Mouse (Mus musculus): ENCODE measurements at regions not wholly inside any gene's neighbourhood (a gene's known extent, or its start where the extent isn't known, plus 50 kb on each side); places are given as distances from the start of the nearest gene placed in this dataset.

DNA sequence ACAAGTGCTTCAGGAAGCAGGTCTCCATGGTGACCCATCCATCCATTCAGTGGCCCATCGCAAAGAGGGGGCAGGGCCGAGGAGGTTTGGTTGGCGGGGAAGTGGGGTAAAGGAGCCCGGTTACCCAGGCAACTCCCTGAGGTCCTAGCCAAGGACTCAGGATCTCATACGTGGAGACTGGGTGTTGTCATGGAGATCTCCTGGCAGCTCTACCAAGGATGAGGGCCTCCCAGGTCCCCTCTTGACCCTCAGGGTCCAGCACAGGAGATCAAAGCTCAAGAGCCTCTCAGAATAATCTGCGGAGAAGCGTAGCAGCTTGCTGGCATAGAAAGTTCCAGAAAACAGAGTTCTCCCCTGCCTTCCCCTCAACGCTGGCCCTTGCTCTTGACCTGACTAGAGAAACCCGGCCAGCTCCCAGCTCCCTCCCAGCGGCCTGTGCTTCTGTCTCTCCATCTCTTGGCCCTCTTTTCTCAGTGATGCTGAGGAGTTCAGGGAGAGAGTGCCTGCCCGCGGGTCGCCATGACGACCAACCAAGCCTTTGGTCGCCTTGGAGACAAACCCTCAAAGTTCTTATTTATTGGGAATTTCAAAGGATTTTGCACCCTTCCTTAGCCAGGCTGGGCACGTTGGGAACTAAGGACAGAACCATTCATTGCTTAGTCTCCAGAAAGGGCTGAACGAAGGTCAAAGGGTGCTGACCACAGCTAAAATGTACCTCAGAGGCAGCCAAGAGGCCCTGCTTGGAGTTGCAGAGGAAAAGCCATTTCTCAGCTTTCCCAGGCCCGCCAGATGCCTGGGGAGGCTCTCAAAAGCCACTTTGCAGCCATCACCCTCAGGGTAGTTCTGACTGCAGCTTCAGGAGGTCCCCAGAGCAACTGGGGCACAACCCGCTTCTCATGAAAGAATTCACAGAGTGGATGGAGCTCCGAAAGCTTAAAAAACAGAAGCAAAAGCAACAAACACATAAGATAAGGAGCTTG lies 60.0 kb downstream of the Ubiad1 start:
- DNase-seq = peak in 1 of 2 experiments; percentile 27

DNA sequence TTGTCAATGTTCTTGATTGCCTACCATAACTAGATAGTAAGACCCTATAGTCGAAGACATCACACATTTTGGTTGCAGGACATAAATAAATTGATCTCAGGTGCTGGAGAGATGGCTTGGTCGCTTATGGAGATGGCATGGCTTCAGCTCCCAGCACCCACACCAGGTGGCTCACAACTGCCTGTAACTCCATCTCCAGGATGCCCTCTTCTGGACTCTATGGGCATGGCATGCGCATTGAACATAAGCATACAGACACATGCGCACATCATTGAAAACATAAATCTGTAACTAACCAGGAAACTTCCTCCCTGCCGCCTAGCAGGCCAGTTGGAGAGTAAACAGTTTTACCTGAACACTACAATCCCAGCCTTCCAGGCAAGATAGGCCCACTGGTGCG lies 64.0 kb downstream of the Ubiad1 start:
- DNase-seq = no peak

DNA sequence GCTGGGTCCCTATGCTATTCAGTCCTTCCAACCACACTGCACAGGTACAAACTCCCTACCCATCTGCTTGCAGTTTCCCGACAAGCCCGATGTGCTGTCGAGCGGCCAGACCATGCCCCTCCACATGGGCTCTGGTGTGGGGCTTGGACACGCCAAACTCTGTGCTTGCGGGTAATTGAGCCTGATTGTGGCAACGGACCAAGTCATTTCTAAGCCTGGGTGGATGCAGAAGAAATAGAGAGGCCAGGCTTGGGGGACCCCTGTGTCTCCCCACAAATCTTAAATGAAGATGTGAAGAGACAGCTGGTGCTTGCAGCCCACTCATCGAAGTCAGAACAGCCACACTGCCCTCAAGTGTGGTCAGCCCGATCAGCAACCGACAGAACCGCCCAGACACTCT lies 66.1 kb downstream of the Ubiad1 start:
- no peak for DNase-seq

DNA sequence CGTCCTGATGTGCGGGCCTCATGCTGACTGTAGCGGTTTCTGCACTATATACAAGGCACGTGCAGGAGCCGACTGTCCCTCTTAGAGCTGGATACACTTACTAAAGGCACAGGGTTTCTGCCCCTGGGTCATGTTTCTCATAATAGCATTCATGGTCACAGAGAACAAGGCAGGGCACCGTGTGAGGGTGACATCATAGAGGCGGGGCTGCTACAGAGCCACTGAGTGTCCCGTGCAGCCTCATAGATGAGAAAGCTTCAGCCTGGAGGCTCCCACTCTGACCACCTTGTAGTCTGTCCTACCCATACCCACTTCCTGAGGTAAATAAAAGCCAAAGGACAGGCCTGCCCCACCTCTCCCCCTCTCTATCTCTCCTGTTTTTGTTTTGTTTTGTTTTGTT lies 67.2 kb downstream of the Ubiad1 start:
- no peak for DNase-seq

DNA sequence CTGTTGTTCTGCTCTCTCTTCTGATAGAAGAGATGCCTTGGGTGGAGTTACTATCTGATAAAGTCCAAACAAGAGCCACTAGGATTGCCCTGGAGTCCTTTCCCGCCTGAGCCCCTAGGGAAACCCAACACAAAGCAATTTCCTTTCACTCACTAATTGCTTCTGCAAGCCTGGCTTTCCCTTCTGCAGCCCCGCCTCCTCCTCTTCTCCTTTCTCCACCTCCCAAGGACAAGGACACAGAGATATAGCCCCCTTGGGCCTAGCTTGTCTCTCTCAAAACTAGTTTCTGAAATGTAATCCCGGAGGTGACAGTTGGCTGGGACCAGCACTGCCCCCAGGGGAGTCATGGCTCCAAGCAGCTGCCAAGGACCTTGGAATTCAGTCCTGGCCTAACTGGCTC lies 68.1 kb downstream of the Ubiad1 start:
- no peak for DNase-seq

DNA sequence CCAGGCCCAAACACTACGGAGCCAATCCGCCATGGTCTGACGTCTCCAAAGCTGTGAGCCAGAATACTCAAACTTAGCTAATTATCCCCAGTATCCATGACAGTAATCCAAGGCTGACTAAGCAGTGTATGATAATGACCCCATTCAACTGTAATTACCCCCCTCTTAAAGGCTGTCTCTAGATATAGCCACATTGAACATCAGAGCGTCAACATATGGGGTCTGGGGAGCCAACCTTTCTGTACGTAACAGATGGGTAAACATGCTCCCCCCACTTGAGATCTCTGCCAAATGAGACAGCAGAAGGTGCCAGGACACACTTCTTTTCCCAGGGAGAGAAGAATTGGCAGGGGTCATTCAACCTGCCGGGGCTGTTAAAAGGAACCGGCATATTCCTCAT lies 73.1 kb downstream of the Ubiad1 start:
- DNase-seq = peak; percentile 44 to 53

DNA sequence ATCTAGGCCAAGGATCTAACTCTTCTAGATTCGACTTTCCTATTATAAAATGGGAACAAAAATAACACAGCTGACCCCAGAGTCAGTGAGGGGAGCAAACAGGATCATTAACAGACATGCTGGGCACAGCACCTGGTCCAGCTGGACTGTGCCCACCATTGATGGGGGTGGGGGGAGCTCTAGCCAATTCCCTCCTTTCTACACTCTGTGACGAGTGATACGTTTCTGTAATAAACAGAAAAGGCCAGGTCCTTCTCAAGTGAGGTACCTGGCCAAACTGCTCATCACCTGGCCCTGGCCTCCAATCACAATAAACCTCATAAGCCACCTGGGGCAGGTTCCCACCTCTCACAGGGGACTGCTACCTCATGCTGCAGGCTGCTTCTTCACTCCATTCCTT lies 76.9 kb downstream of the Ubiad1 start:
- no peak for DNase-seq

DNA sequence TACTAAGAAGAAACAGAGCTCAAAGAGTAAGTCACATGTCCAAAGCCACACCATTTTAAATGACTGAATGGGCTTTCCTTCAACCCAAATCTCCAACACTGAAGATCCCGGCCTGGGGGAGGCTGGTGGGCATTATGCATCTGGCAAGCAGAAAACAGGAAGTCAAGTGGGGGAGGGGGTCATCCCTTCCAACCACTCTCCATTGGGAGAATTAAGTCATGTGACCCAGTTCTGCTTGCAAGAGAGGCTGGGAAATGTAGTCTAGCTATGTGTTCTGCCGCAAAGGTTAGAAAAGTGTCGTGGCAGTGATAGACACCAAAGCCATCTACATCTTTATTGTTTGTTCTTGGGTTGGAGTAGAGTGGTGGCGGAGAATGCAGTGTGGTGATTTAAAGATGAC lies 78.0 kb upstream of the Disp3 start:
- no peak for DNase-seq

DNA sequence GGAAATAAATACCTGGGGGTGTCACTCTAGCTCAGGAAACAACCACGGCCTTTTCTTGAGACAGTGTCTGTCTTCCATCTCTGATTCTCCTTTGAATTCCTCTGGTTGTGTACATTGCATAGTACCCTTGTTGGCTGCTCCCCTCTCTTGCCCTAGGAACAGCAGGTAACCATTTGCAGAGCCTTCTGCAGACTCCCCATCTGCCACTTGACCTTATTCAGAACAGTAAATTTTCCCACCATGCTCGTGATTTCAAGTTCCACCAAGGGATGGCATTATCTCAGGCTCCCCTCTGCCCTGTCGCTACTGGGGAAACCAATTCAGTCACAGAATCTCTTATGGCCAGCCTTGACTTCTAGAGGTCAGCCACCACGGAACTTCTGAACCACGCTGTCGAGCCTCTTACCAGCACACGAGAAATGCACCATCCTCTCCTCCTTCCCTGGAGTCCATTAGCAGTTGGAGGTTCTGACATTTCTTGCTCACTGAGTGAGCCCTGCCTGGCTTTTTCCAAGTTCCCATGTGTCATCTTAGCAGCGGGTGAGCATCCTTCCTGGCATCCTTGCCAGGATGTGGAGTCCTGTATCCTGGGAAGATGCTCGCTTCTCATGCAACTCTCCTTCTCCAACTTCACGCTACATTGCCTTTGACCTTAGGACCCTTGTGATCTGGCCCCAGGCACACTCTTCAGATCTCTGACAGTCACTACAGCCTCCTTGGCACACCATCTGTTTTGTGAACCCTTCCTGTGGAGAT lies 75.8 kb upstream of the Disp3 start:
- DNase-seq = peak; percentile 30 to 34

DNA sequence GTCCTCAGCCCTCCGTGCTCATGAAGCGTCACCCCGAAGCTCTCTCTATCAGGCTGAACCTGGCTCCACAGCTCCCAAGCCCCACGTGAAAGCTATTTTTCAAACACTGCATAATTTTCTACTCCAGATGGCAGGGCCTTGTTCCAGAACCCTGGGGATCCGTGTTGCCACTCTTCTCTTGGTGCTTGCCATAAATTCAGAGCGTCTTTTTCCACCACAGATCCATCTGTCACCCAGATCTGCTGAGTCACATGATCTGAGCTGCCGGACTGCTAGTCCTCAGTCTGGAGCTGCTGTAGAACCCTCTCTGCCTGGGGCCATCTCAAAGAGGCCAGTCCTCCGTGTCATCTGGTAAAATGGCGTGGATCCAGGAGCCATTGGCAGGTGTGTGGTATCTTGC lies 73.2 kb upstream of the Disp3 start:
- peak; percentile 95 to 99 for DNase-seq

DNA sequence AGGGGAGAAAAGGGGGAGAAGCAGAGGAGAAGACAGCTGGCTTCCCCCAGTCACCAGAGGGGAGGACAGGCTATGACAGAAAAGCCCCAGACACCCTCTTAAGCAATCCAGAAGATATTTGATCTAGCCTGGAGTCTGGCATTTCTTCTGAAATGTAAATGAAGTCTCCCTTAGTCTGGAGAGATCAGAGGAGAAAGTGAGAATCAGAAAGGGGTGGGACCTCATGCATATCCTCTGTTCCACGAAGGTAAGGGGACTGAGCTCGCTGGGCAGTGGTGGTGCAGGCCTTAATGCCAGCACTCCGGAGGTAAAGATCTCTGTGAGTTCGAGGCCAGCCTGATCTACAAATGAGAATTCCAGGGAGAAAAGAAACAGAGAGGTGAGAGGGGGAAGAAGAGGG lies 70.6 kb upstream of the Disp3 start:
- no peak for DNase-seq

DNA sequence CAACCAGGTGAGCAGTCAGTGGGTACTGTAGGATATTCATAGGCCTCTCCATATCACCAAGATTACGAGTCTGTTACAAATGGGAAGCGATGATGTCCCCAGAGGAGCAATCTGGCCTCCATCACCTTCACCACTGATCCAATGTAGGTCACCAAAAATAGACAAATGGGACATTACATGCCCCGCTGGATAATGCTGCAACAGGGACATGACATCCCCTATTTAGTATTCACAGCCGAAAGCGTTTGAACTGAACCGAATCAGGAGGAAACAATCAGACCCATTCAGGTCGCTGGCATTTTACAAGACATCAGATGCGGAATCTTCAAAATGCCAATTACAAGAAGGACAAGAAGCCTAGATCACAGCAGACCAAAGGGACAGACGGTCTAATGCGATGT lies 69.5 kb upstream of the Disp3 start:
- peak; percentile 15 to 51 for DNase-seq

DNA sequence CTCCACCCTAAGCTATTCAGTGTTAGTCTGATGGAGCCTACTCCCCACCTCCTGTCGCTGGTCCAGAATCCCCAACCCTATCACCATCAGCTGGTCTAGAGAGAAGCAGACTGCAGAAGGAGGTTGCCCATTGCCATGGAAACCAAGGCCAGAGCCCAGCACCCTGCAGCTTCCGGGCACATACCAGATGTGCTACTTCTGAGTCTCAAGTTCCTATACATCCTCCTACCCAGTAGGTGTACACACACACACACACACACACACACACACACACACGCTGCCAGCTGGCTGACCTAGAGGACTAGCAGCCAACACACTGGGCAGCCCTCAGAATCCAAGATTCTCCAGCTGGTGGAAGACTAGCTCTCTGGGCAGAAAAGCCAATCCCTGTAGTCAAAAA lies 68.9 kb upstream of the Disp3 start:
- peak; percentile 52 to 57 for DNase-seq

DNA sequence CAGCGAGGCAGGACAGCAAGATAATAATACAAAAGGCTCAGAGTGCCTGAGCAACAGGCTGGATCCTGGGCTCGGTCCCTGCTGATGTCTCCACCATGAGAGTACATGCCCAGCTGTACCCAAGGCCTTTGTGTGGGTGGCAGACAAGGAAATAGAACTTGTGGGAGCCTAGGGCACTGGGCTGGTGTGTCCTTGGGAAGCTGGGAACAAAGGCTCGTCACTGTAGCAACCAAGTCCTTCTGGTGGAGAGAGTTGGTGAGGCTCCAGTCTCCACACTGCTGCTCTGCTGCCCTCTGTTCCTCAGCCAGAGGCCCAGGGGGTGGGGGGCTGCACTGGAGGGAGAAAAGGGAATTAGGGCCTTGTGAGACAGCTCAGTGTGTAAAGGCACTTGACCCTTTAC lies 66.2 kb upstream of the Disp3 start:
- no peak for DNase-seq

DNA sequence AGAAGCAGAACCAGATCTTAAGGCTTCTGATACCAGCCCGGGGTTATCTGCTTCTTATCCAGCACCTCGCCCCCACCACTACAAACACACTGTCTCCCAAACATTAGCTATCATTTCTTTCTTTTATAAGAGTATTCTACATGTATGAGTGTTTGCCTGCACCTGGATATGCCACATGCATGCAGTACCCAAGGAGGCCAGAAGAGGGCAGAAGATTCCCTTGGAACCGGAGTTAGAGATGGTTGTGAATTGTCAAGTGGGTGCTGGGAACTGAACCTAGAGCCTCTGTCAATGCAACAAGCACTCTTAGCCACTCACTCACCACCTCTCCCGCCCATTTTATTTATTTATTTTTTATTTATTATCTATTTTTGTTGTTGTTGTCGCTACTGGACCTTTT lies 64.9 kb upstream of the Disp3 start:
- DNase-seq = no peak

DNA sequence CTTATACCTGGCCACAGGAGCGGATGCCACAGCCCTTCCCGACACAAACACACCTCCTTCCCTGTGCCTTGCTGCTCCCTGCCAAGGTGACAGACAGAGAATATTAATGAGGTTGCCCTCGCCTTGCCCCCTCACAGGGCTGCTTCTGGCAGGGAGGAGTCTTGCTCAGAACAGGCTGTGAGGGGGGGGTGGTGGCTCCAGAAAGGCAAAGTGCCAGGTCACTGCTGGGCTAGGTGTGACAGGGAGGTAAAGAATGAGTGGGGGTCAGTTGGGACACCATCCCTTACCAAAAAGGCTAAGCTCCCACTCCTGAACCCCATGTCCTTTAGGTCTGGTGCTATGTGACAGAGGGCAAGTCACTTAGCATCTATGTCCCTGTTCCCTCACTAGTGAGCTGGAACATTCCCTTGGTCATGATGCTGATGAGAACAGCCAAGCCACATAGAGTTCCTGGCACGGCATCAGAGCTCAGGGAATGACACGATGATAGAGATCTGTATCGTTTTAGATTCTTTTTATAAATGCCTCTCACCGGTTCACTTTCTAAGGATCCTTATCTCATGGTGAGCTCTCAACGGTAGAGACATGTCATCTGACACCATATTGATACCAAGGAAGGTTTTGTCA lies 53.9 kb upstream of the Disp3 start:
- DNase-seq = no peak

DNA sequence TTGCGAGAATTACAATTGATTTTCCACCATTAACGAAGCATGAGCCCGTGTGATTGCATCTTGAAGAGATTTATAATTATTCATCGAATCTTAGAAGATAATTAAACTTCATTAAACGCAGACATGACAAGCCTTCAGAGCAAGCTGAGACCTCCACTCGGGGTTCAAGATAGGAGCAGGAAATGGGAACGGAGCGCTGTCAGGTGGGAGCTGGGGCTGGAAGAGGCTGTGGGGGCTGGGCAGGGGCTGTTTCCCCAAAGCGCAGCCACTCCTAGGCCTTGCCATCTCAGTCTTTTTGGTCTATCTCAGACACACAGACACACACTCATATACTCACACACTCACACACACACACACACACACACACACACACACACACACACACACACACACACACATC lies 52.6 kb upstream of the Disp3 start:
- DNase-seq = no peak

DNA sequence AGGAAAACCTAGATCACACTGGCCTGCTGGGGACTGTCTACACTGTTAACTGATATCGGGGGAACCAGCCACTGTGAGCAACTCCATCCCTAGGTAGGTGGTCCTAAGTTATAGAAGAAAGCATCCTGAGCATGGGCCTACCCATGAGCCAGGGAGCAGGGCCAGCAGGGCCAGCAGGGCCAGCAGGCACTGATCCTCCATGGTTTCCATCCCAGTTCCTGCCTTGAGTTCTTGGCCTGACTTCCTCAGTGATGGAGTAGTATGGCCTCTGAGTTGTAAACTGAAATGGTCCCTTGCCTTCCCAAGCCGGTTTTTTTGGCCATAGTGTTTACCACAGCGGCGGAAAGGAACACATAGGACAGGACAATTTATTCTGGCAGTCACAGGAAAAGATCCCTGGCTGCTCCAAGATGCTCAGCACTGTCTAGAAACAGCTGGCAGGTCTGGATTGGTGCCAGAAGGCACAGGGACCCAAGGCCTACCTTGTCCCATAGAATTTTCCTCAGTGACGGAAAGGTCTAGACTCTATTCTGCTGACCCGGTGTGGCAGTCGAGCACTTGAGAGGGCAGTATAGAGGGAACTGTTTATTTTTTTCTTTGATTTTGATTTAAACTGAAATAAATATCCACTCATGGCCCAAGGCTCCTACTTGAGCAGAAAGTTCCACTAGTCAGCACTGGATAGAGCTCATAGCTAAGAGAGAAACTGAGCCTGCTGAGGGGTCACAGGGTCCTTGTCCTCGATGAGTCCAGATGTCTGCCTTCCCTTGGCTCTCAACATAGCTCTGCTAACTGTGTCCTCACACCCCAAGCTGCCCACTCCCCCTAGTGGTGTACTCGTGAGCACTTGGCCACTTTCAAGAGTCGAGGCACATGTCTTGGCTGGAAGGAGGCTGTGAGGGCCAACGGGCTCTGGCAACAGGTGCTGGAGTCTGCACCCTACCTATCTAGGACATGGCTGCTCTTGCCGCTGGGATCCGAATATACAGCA lies 50.4 kb upstream of the Disp3 start:
- DNase-seq = no peak

Measured in cerebellum, postnatal 36 days (tissue).